Mouse (Mus musculus) frontal cortex, adult (tissue): ENCODE results near the gene Sec14l2.
A peak's percentile ranks its signal among the peaks of the same experiment; 100 is the strongest.

Experiments used
- ATAC-seq: cut with Nextera tagmentation; 2 replicates; pipeline ENCODE4 v1.9.2; 2017; ENCODE audit warnings: mild to moderate bottlenecking, moderate library complexity, mixed read lengths; ENCODE audit not compliant: low TSS enrichment

Gene Sec14l2

DNA sequence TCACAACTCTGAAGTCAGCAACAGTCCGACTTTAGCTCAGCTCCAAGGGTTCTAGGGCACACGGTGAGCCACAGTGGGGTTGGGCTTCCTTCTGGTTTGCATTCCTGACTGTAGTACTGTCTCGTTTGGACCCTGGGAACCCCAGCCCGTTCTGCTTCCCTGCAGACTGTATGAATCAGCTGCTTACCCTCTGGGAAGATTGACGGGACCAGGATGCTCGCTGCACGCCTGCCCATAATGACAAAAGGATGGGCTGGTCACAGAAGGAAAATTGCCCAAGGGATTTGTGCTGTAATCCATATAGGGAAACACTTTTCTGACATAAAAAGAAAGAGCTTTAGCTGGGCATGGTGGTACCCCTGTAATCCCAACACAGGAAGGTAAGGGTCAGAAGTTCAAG, 24.4 kb downstream of the Sec14l2 start:
- no peak for ATAC-seq

DNA sequence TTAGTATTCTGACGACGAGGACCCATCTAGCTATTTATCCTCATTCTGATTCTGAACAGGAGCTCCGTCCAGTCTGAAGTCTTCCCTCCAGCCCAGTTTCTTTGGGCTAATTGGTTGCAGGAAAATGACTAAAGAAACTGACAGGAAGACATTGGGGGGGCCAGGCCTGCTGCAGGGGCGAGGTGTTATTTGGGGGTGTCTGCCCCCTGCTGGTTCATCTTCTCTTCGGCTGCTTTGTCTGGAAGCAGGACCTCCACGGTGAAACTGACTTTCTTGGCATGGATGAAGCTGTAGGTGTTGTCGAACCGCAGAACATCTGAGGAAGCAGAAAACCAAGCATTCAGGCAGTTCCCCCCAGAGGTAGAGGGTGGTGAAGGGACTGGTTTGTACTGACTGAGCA, 25.1 kb downstream of the Sec14l2 start:
- no peak for ATAC-seq

DNA sequence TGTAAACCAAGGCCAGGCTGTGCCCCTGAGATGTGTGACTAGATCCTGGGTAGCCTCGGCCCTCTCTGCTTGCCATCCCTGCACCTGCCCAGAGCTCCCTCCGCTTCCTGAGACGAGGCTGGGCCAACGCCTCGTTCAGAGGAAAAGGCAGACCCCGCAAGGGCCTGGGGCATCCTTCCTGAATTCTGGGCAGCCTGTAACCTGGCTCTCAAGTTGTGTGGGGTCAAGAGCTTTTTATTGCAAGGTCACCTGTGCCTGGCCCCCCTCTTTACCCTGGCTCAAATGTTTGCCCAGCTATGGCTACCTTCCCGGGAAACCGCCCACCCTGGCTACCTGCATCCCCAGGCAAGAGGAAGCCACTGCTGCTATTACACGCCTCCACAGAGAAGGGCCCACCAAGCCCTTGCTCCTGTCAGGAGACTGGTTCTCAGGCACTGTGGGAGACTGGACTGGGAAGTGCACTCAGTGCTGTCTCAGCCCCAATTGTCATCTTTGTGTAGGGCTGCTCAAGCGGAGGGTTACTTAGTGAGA, 26.1 kb downstream of the Sec14l2 start:
- ATAC-seq = peak; percentile 5; the same call in 1 of the 2 replicates

GRCm38 (mm10) chr11:4096054-4096984, 26.9 kb downstream of the Sec14l2 start:
- ATAC-seq = peak; percentile 84

- no peak for ATAC-seq
Measured at GRCm38 (mm10) chr11:4095171-4096053, 27.8 kb downstream of the Sec14l2 start, which contains the start of gene Mtfp1. Mtfp1 (minus strand) TSS chr11:4095445.

- peak; percentile 21; the same call in 1 of the 2 replicates for ATAC-seq
Measured at GRCm38 (mm10) chr11:4094378-4095170, 28.6 kb downstream of the Sec14l2 start.

GRCm38 (mm10) chr11:4093459-4094377, 29.5 kb downstream of the Sec14l2 start:
- ATAC-seq = peak; percentile 2; the same call in 1 of the 2 replicates

- peak; percentile 68 for ATAC-seq
Measured at GRCm38 (mm10) chr11:4087267-4087666, 35.9 kb downstream of the Sec14l2 start.

- no peak for ATAC-seq
Measured at GRCm38 (mm10) chr11:4086246-4086645, 37.0 kb downstream of the Sec14l2 start.

DNA sequence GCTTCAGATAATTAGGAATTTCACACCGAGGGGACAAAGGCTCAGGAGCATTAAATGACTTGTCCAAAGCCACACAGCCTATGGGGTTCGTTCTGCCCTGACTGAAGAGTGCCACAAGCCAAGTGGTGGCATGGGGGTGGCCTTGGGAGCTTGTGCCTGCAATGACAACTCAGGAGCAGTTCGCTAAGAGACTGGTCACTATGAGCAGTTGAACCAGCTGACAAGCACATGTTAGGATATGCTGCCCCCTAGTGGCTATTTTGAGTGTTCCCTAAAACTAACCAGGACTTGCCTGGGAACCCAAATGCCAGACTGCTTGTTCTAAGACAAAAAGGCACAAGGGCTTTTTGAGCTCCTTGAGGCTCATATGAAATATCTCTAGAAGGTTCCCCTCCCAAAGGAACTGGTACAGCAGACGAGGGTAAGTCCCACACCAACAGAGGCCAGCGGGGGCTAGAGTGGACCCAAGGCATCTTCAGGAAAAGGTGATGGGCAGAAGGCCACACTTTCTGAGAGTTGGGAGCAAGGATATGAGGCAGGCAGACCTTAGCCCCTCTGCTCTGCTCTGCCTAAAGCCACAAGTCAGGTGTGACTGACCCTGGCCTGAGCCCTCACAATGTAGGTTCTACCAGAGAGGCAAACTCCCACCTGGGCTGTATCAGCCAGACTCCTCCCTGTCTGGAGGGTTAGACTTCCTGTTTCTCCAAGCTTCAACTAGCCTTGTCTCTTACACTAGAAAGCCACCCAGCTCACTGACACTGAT, 39.7 kb downstream of the Sec14l2 start:
- ATAC-seq = peak; percentile 56; the same call in 1 of the 2 replicates

- ATAC-seq = peak; percentile 74; the same call in 1 of the 2 replicates
Measured at GRCm38 (mm10) chr11:4080219-4080618, 43.0 kb downstream of the Sec14l2 start.

- no peak for ATAC-seq
Measured at GRCm38 (mm10) chr11:4078267-4078933, 44.8 kb downstream of the Sec14l2 start.

DNA sequence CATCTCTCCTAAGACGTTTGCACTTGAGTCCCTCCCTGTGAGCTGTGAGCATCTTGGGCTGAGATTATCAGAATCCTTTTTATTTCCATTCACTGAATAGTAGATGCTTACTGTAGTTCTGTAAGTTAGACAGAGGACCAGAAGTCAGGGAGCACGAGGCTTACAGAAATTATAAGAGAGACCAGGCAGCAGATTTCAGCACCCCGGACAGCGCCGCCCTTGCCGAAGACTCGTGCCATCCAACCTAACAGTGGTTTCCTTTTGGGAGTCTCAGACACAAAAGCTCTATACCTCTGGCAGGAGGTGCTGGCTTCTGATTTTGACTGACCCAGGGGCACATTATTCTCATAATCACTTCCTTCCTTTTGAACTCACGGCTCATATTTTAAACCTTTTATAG, 46.6 kb downstream of the Sec14l2 start:
- no peak for ATAC-seq

DNA sequence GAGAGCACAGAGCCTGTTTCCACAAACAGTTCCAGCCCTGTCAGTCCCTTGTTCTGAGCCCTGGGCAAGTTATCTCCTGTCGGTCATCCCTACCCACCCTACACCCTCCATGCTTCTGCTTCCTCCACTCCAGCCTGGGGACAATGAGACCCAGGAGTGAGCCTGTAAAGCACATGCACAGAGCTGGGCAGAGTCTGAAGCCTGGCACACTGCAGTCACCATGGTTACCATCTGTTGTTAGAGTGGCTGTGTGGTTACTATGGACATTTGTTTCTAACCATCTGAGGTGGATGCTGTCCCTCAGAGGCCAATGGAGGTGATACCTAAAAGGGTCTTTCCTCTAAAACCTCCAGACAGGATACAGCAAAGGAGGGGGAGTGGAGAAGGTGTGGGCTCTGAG, 53.6 kb downstream of the Sec14l2 start:
- ATAC-seq = 0 out of 2 replicates have a peak, but pooled peaks have one; percentile 59

- no peak for ATAC-seq
Measured at GRCm38 (mm10) chr11:4064627-4065122, 58.5 kb downstream of the Sec14l2 start, which contains the start of gene Sec14l3. Sec14l3 (plus strand) TSS chr11:4064841.

- ATAC-seq = no peak
Measured at GRCm38 (mm10) chr11:4062981-4063380, 60.2 kb downstream of the Sec14l2 start.

DNA sequence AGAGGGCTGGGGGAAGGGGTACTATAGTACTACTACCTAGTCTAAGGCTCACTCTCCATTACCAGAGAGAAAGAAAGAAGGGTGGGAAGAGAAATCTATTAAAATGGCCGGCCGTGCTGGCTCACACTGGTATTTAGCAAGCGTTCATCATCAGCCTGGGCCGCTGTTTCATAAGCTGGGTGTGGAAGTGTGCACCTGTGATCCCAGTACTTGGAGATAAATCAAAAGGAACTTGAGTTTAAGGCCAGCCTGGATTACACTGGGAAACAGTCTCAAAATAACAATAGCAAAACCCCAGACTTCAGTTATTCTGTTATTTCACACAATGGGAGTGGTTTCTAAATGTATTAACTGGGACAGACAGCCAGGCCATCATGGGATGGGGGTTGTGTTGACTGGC, 60.7 kb downstream of the Sec14l2 start:
- ATAC-seq = no peak

GRCm38 (mm10) chr11:4060866-4061575, 62.2 kb downstream of the Sec14l2 start:
- ATAC-seq = peak; percentile 50; the same call in 1 of the 2 replicates
